Mouse (Mus musculus) midbrain, embryonic 16.5 days (tissue): ENCODE results near the gene Syt12. TPM values are rescaled to one million over a fixed set of nuclear protein-coding genes. Genes with fewer than 3 reads are reported as not detected.

Experiments
- ATAC-seq: fragments of 200-750 bp; cut with Nextera tagmentation; 2 replicates; pipeline ENCODE4 v1.8.0; 2017; ENCODE audit warnings: moderate TSS enrichment
- H3K27ac ChIP-seq: fragments of 300-500 bp; sonication (generic); 2 replicates; pipeline ENCODE4 v1.5.1; 2014; ENCODE audit warnings: mild to moderate bottlenecking, low read length, mixed read lengths
- H3K27me3 ChIP-seq: fragments of 300-500 bp; sonication (generic); 2 replicates; pipeline ENCODE4 v1.6.1; 2014; ENCODE audit warnings: low read depth, low read length, mixed read lengths; ENCODE audit not compliant: control insufficient read depth, insufficient read depth
- H3K36me3 ChIP-seq: fragments of 300-500 bp; sonication (generic); 2 replicates; pipeline ENCODE4 v1.6.1; 2014; ENCODE audit warnings: mild to moderate bottlenecking, low read length, moderate library complexity, mixed read lengths; ENCODE audit not compliant: control insufficient read depth, insufficient read depth
- H3K4me1 ChIP-seq: fragments of 300-500 bp; sonication (generic); 2 replicates; pipeline ENCODE4 v1.6.1; 2014; ENCODE audit warnings: mild to moderate bottlenecking, low read length, mixed read lengths; ENCODE audit not compliant: control insufficient read depth, insufficient read depth
- H3K4me2 ChIP-seq: fragments of 300-500 bp; sonication (generic); 2 replicates; pipeline ENCODE4 v1.6.1; 2014; ENCODE audit warnings: mild to moderate bottlenecking, low read length, mixed read lengths
- H3K4me3 ChIP-seq: fragments of 300-500 bp; sonication (generic); 2 replicates; pipeline ENCODE4 v1.5.1; 2014; ENCODE audit warnings: low read depth, mild to moderate bottlenecking, low read length, moderate library complexity, mixed read lengths
- H3K9ac ChIP-seq: fragments of 300-500 bp; sonication (generic); 2 replicates; pipeline ENCODE4 v1.6.1; 2014; ENCODE audit warnings: low read depth, low read length, mixed read lengths
- H3K9me3 ChIP-seq: fragments of 300-500 bp; sonication (generic); replicated peaks from 2 replicates; pipeline ENCODE4 v1.6.1; 2014; ENCODE audit warnings: mild to moderate bottlenecking, low read length, mixed read lengths; ENCODE audit not compliant: control insufficient read depth, poor library complexity, severe bottlenecking
- WGBS: fragments of 180-500 bp; shearing (Covaris S2); extraction: QIAGEN DNeasy Blood & Tissue Kit; methylation state at CpG from one replicate; pipeline ENCODE4 v1.1.7; 2014; 5-methylcytosine and 5-hydroxymethylcytosine counted together
- polyA plus RNA-seq: library from polyadenylated mRNA; unstranded; fragments of >200 nt; fragmentation: Nextera tagmentation; extraction: Ambion mirVana; gene quantifications from 2 replicates; pipeline ENCODE4 v1.2.1, GENCODE M21; 2015

Syt12 gene
- polyA plus RNA-seq, 1 experiment from 2014 or later = 5.2 TPM

- Histone ChIP-seq H3K36me3 (no peaks in the 10 kb centered on the region), H3K4me1 (no peaks in the 10 kb centered on the region), H3K27me3 (no peaks in the 10 kb centered on the region), H3K4me2 (no peak overlapping the region), H3K9me3 (no peaks in the 10 kb centered on the region), H3K9ac (no peak overlapping the region), H3K27ac (no peak overlapping the region), H3K4me3 (no peak overlapping the region)
- no peak for ATAC-seq
- 97% methylated on average over 4 of the region's 4 CpGs for WGBS
Measured at GRCm38 (mm10) chr19:4430091-4430620, 47.1 kb downstream of the Syt12 start.

- no peak overlapping the region for H3K27ac ChIP-seq
- ATAC-seq = no peak
- no peak overlapping the region for H3K4me2 ChIP-seq
- H3K9me3 ChIP-seq = no peaks in the 10 kb centered on the region
- H3K9ac ChIP-seq = no peak overlapping the region
- 75% methylated on average over 19 of the region's 19 CpGs for WGBS
- no peak overlapping the region for H3K4me3 ChIP-seq
- no peaks in the 10 kb centered on the region for H3K27me3 ChIP-seq
- no peaks in the 10 kb centered on the region for H3K36me3 ChIP-seq
- no peaks in the 10 kb centered on the region for H3K4me1 ChIP-seq
Measured at GRCm38 (mm10) chr19:4425610-4426366, 51.5 kb downstream of the Syt12 start.

- H3K36me3 ChIP-seq = no peaks in the 10 kb centered on the region
- H3K4me1 ChIP-seq = no peaks in the 10 kb centered on the region
- H3K27ac ChIP-seq = no peak overlapping the region
- no peaks in the 10 kb centered on the region for H3K9me3 ChIP-seq
- H3K4me2 ChIP-seq = no peak overlapping the region
- 60% methylated on average over 3 of the region's 3 CpGs for WGBS
- H3K9ac ChIP-seq = no peak overlapping the region
- H3K27me3 ChIP-seq = no peaks in the 10 kb centered on the region
- no peak for ATAC-seq
- H3K4me3 ChIP-seq = no peak overlapping the region
Measured at GRCm38 (mm10) chr19:4423021-4423420, 54.2 kb downstream of the Syt12 start.

- H3K36me3 ChIP-seq = no peaks in the 10 kb centered on the region
- no peak overlapping the region for H3K4me2 ChIP-seq
- no peak for ATAC-seq
- H3K9me3 ChIP-seq = no peaks in the 10 kb centered on the region
- H3K27me3 ChIP-seq = no peaks in the 10 kb centered on the region
- H3K4me3 ChIP-seq = no peak overlapping the region
- no peaks in the 10 kb centered on the region for H3K4me1 ChIP-seq
- H3K9ac ChIP-seq = no peak overlapping the region
- WGBS = 93% methylated on average over 3 of the region's 3 CpGs
- no peak overlapping the region for H3K27ac ChIP-seq
Measured at GRCm38 (mm10) chr19:4422581-4422980, 54.7 kb downstream of the Syt12 start.

GRCm38 (mm10) chr19:4420153-4420910, 56.9 kb downstream of the Syt12 start:
- no peaks in the 10 kb centered on the region for H3K4me1 ChIP-seq
- no peak for ATAC-seq
- H3K27me3 ChIP-seq = no peaks in the 10 kb centered on the region
- H3K36me3 ChIP-seq = no peaks in the 10 kb centered on the region
- 90% methylated on average over 8 of the region's 8 CpGs for WGBS
- no peak overlapping the region for H3K9ac ChIP-seq
- H3K9me3 ChIP-seq = no peaks in the 10 kb centered on the region
- H3K4me2 ChIP-seq = no peak overlapping the region
- H3K27ac ChIP-seq = no peak overlapping the region
- no peak overlapping the region for H3K4me3 ChIP-seq

GRCm38 (mm10) chr19:4419711-4420110, 57.5 kb downstream of the Syt12 start:
- no peak overlapping the region for H3K4me2 ChIP-seq

GRCm38 (mm10) chr19:4417713-4418112, 59.5 kb downstream of the Syt12 start:
- no peaks in the 10 kb centered on the region for H3K4me1 ChIP-seq
- no peaks in the 10 kb centered on the region for H3K36me3 ChIP-seq
- no peak for ATAC-seq
- no peaks in the 10 kb centered on the region for H3K27me3 ChIP-seq
- no peak overlapping the region for H3K9ac ChIP-seq
- H3K27ac ChIP-seq = no peak overlapping the region
- no peaks in the 10 kb centered on the region for H3K9me3 ChIP-seq
- no peak overlapping the region for H3K4me3 ChIP-seq
- no peak overlapping the region for H3K4me2 ChIP-seq

More at GRCm38 (mm10) chr19:4419711-4420110, 57.5 kb downstream of the Syt12 start:
- no peak for ATAC-seq
- WGBS = 96% methylated on average over 5 of the region's 5 CpGs
- H3K27ac ChIP-seq = no peak overlapping the region
- H3K9me3 ChIP-seq = no peaks in the 10 kb centered on the region
- H3K36me3 ChIP-seq = no peaks in the 10 kb centered on the region
- H3K27me3 ChIP-seq = no peaks in the 10 kb centered on the region
- H3K4me1 ChIP-seq = no peaks in the 10 kb centered on the region
- H3K4me3 ChIP-seq = no peak overlapping the region
- H3K9ac ChIP-seq = no peak overlapping the region

GRCm38 (mm10) chr19:4417183-4417582, 60.1 kb downstream of the Syt12 start:
- H3K27me3 ChIP-seq = no peaks in the 10 kb centered on the region
- no peak overlapping the region for H3K9ac ChIP-seq
- no peaks in the 10 kb centered on the region for H3K9me3 ChIP-seq
- no peak for ATAC-seq
- H3K4me2 ChIP-seq = no peak overlapping the region
- H3K4me3 ChIP-seq = no peak overlapping the region
- no peaks in the 10 kb centered on the region for H3K4me1 ChIP-seq
- no peaks in the 10 kb centered on the region for H3K36me3 ChIP-seq
- 0% methylated on average over 1 of the region's 1 CpGs for WGBS
- H3K27ac ChIP-seq = no peak overlapping the region

GRCm38 (mm10) chr19:4414631-4415030, 62.6 kb downstream of the Syt12 start:
- ATAC-seq = no peak

More at GRCm38 (mm10) chr19:4414631-4415030, 62.6 kb downstream of the Syt12 start:
- WGBS = 71% methylated on average over 1 of the region's 1 CpGs
- Histone ChIP-seq H3K4me1 (no peaks in the 10 kb centered on the region), H3K27ac (no peak overlapping the region), H3K27me3 (no peaks in the 10 kb centered on the region), H3K9ac (no peak overlapping the region), H3K9me3 (no peaks in the 10 kb centered on the region), H3K4me3 (no peak overlapping the region), H3K4me2 (no peak overlapping the region), H3K36me3 (no peaks in the 10 kb centered on the region)
